Mouse (Mus musculus): ENCODE measurements around the gene Gm10181.

- TF ChIP-seq CTCF (IDR thresholded peaks at IDR 0.05; ENCODE audit: insufficient read depth, low read length) = no peak
- no peak for TF ChIP-seq POLR2A (IDR thresholded peaks at IDR 0.05; ENCODE audit: borderline replicate concordance, extremely low read depth, low read depth, low read length)
These were observed 33.4 kb upstream of the Gm10181 start for GRCm38 (mm10) chr9:25055650-25056376.
